Mouse (Mus musculus): Measurements from ENCODE around the gene Tanc1. TPM values are rescaled to one million over a fixed set of nuclear protein-coding genes. Genes with fewer than 3 reads are reported as not detected.

Tanc1 gene
- polyA plus RNA-seq, 1 experiment from 2014 or later = 14.4 TPM

GRCm38 (mm10) chr2:59620601-59621000 lies 8.8 kb downstream of the Tanc1 start:
- no peak overlapping the region for H3K4me2 ChIP-seq (ENCODE audit: low read depth)
- no peaks in the 10 kb centered on the region for H3K4me1 ChIP-seq (ENCODE audit: control insufficient read depth, insufficient read depth, low read length)
- no peak overlapping the region for H3K9ac ChIP-seq (ENCODE audit: low read length)
- no peaks in the 10 kb centered on the region for H3K36me3 ChIP-seq (ENCODE audit: control insufficient read depth, insufficient read depth, low read length)
- WGBS = 85% methylated on average over 5 of the region's 5 CpGs
- DNase-seq (ENCODE audit: low spot score) = no peak
- no peak overlapping the region for H3K4me3 ChIP-seq (ENCODE audit: low read depth, low read length)
- no peak for ATAC-seq (ENCODE audit: insufficient read depth, low FRiP score, low TSS enrichment)
- H3K27me3 ChIP-seq (ENCODE audit: control insufficient read depth, insufficient read depth, low read length) = no peaks in the 10 kb centered on the region
- H3K27ac ChIP-seq (ENCODE audit: low read depth, low read length) = no peak overlapping the region
- H3K9me3 ChIP-seq (ENCODE audit: control insufficient read depth, low read length) = no peaks in the 10 kb centered on the region

GRCm38 (mm10) chr2:59622514-59623139 lies 10.8 kb downstream of the Tanc1 start:
- H3K36me3 ChIP-seq (ENCODE audit: control insufficient read depth, insufficient read depth, low read length) = no peaks in the 10 kb centered on the region
- H3K27me3 ChIP-seq (ENCODE audit: control insufficient read depth, insufficient read depth, low read length) = no peaks in the 10 kb centered on the region
- WGBS = 54% methylated on average over 6 of the region's 6 CpGs
- no peak overlapping the region for H3K9ac ChIP-seq (ENCODE audit: low read length)
- H3K9me3 ChIP-seq (ENCODE audit: control insufficient read depth, low read length) = no peaks in the 10 kb centered on the region
- no peak overlapping the region for H3K27ac ChIP-seq (ENCODE audit: low read depth, low read length)
- ATAC-seq (ENCODE audit: insufficient read depth, low FRiP score, low TSS enrichment) (no peak), DNase-seq (ENCODE audit: low spot score) (no peak)
- no peaks in the 10 kb centered on the region for H3K4me1 ChIP-seq (ENCODE audit: control insufficient read depth, insufficient read depth, low read length)
- no peak overlapping the region for H3K4me3 ChIP-seq (ENCODE audit: low read depth, low read length)
- H3K4me2 ChIP-seq (ENCODE audit: low read depth) = no peak overlapping the region

- H3K4me3 ChIP-seq (ENCODE audit: low read depth, low read length) = no peak overlapping the region
- WGBS = 70% methylated on average over 5 of the region's 5 CpGs
These were observed 12.0 kb downstream of the Tanc1 start for GRCm38 (mm10) chr2:59623858-59624257.

GRCm38 (mm10) chr2:59625416-59625815 lies 13.6 kb downstream of the Tanc1 start:
- H3K4me1 ChIP-seq (ENCODE audit: control insufficient read depth, insufficient read depth, low read length) = no peaks in the 10 kb centered on the region
- no peak overlapping the region for H3K4me2 ChIP-seq (ENCODE audit: low read depth)
- no peaks in the 10 kb centered on the region for H3K27me3 ChIP-seq (ENCODE audit: control insufficient read depth, insufficient read depth, low read length)
- H3K9me3 ChIP-seq (ENCODE audit: control insufficient read depth, low read length) = no peaks in the 10 kb centered on the region
- H3K4me3 ChIP-seq (ENCODE audit: low read depth, low read length) = no peak overlapping the region
- no peaks in the 10 kb centered on the region for H3K36me3 ChIP-seq (ENCODE audit: control insufficient read depth, insufficient read depth, low read length)
- WGBS = 84% methylated on average over 2 of the region's 2 CpGs
- no peak for DNase-seq (ENCODE audit: low spot score)
- ATAC-seq (ENCODE audit: insufficient read depth, low FRiP score, low TSS enrichment) = no peak
- no peak overlapping the region for H3K9ac ChIP-seq (ENCODE audit: low read length)
- H3K27ac ChIP-seq (ENCODE audit: low read depth, low read length) = no peak overlapping the region

More at GRCm38 (mm10) chr2:59623858-59624257, 12.0 kb downstream of the Tanc1 start:
- no peaks in the 10 kb centered on the region for H3K9me3 ChIP-seq (ENCODE audit: control insufficient read depth, low read length)
- H3K9ac ChIP-seq (ENCODE audit: low read length) = no peak overlapping the region
- H3K4me2 ChIP-seq (ENCODE audit: low read depth) = no peak overlapping the region
- ATAC-seq (ENCODE audit: insufficient read depth, low FRiP score, low TSS enrichment) = no peak
- DNase-seq (ENCODE audit: low spot score) = no peak
- no peaks in the 10 kb centered on the region for H3K4me1 ChIP-seq (ENCODE audit: control insufficient read depth, insufficient read depth, low read length)
- no peaks in the 10 kb centered on the region for H3K36me3 ChIP-seq (ENCODE audit: control insufficient read depth, insufficient read depth, low read length)
- no peak overlapping the region for H3K27ac ChIP-seq (ENCODE audit: low read depth, low read length)
- H3K27me3 ChIP-seq (ENCODE audit: control insufficient read depth, insufficient read depth, low read length) = no peaks in the 10 kb centered on the region

- no peak for ATAC-seq (ENCODE audit: insufficient read depth, low FRiP score, low TSS enrichment)
- no peak for DNase-seq (ENCODE audit: low spot score)
- Histone ChIP-seq H3K9ac (ENCODE audit: low read length) (no peak overlapping the region), H3K4me2 (ENCODE audit: low read depth) (no peak overlapping the region), H3K36me3 (ENCODE audit: control insufficient read depth, insufficient read depth, low read length) (no peaks in the 10 kb centered on the region), H3K4me3 (ENCODE audit: low read depth, low read length) (no peak overlapping the region), H3K4me1 (ENCODE audit: control insufficient read depth, insufficient read depth, low read length) (no peaks in the 10 kb centered on the region), H3K9me3 (ENCODE audit: control insufficient read depth, low read length) (no peaks in the 10 kb centered on the region), H3K27ac (ENCODE audit: low read depth, low read length) (no peak overlapping the region), H3K27me3 (ENCODE audit: control insufficient read depth, insufficient read depth, low read length) (no peaks in the 10 kb centered on the region)
- WGBS = 78% methylated on average over 8 of the region's 8 CpGs
These were observed 14.1 kb downstream of the Tanc1 start for GRCm38 (mm10) chr2:59625927-59626326.

- Histone ChIP-seq H3K4me2 (ENCODE audit: low read depth) (no peak overlapping the region), H3K9ac (ENCODE audit: low read length) (no peak overlapping the region), H3K4me1 (ENCODE audit: control insufficient read depth, insufficient read depth, low read length) (no peaks in the 10 kb centered on the region), H3K27me3 (ENCODE audit: control insufficient read depth, insufficient read depth, low read length) (no peaks in the 10 kb centered on the region), H3K4me3 (ENCODE audit: low read depth, low read length) (no peak overlapping the region), H3K9me3 (ENCODE audit: control insufficient read depth, low read length) (no peaks in the 10 kb centered on the region), H3K36me3 (ENCODE audit: control insufficient read depth, insufficient read depth, low read length) (no peaks in the 10 kb centered on the region), H3K27ac (ENCODE audit: low read depth, low read length) (no peak overlapping the region)
- ATAC-seq (ENCODE audit: insufficient read depth, low FRiP score, low TSS enrichment) (no peak), DNase-seq (ENCODE audit: low spot score) (no peak)
- WGBS = 87% methylated on average over 3 of the region's 3 CpGs
These were observed 14.6 kb downstream of the Tanc1 start for GRCm38 (mm10) chr2:59626422-59626821.

- Histone ChIP-seq H3K36me3 (ENCODE audit: control insufficient read depth, insufficient read depth, low read length) (no peaks in the 10 kb centered on the region), H3K4me2 (ENCODE audit: low read depth) (no peak overlapping the region), H3K9me3 (ENCODE audit: control insufficient read depth, low read length) (no peaks in the 10 kb centered on the region), H3K9ac (ENCODE audit: low read length) (0 out of 2 replicates have a peak overlapping the region, but pooled peaks have one; percentile 23), H3K27ac (ENCODE audit: low read depth, low read length) (no peak overlapping the region), H3K4me1 (ENCODE audit: control insufficient read depth, insufficient read depth, low read length) (no peaks in the 10 kb centered on the region), H3K4me3 (ENCODE audit: low read depth, low read length) (no peak overlapping the region), H3K27me3 (ENCODE audit: control insufficient read depth, insufficient read depth, low read length) (no peaks in the 10 kb centered on the region)
- WGBS = 35% methylated on average over 1 of the region's 1 CpGs
- ATAC-seq (ENCODE audit: insufficient read depth, low FRiP score, low TSS enrichment) (no peak), DNase-seq (ENCODE audit: low spot score) (no peak)
These were observed 15.7 kb downstream of the Tanc1 start for GRCm38 (mm10) chr2:59627502-59627901.

- no peaks in the 10 kb centered on the region for H3K27me3 ChIP-seq (ENCODE audit: control insufficient read depth, insufficient read depth, low read length)
- 85% methylated on average over 17 of the region's 17 CpGs for WGBS
- H3K4me1 ChIP-seq (ENCODE audit: control insufficient read depth, insufficient read depth, low read length) = no peaks in the 10 kb centered on the region
- H3K9ac ChIP-seq (ENCODE audit: low read length) = no peak overlapping the region
- ATAC-seq (ENCODE audit: insufficient read depth, low FRiP score, low TSS enrichment) = no peak
- no peaks in the 10 kb centered on the region for H3K9me3 ChIP-seq (ENCODE audit: control insufficient read depth, low read length)
- H3K27ac ChIP-seq (ENCODE audit: low read depth, low read length) = no peak overlapping the region
- no peak overlapping the region for H3K4me3 ChIP-seq (ENCODE audit: low read depth, low read length)
- no peaks in the 10 kb centered on the region for H3K36me3 ChIP-seq (ENCODE audit: control insufficient read depth, insufficient read depth, low read length)
- no peak for DNase-seq (ENCODE audit: low spot score)
- no peak overlapping the region for H3K4me2 ChIP-seq (ENCODE audit: low read depth)
These were observed 16.4 kb downstream of the Tanc1 start for GRCm38 (mm10) chr2:59628057-59628901.

GRCm38 (mm10) chr2:59629829-59630228 lies 18.0 kb downstream of the Tanc1 start:
- Histone ChIP-seq H3K4me1 (ENCODE audit: control insufficient read depth, insufficient read depth, low read length) (no peaks in the 10 kb centered on the region), H3K27me3 (ENCODE audit: control insufficient read depth, insufficient read depth, low read length) (no peaks in the 10 kb centered on the region), H3K4me2 (ENCODE audit: low read depth) (no peak overlapping the region), H3K4me3 (ENCODE audit: low read depth, low read length) (no peak overlapping the region), H3K36me3 (ENCODE audit: control insufficient read depth, insufficient read depth, low read length) (no peaks in the 10 kb centered on the region), H3K27ac (ENCODE audit: low read depth, low read length) (no peak overlapping the region), H3K9ac (ENCODE audit: low read length) (no peak overlapping the region), H3K9me3 (ENCODE audit: control insufficient read depth, low read length) (no peaks in the 10 kb centered on the region)
- DNase-seq (ENCODE audit: low spot score) = no peak
- no peak for ATAC-seq (ENCODE audit: insufficient read depth, low FRiP score, low TSS enrichment)
- WGBS = 87% methylated on average over 4 of the region's 4 CpGs

Data from neural tube, embryonic 11.5 days (tissue).